Mouse (Mus musculus) frontal cortex, postnatal 10 days (tissue): ENCODE measurements around the gene Zfhx3.
A peak's percentile ranks its signal among the peaks of the same experiment; 100 is the strongest.

Source experiments
- DNase-seq, 2 experiments: peaks; one replicate each; pipeline ENCODE4 v3.0.0; 2022; ENCODE audit warnings: low spot score in 2 of 2, mixed read lengths in 1 of 2

The Zfhx3 gene

DNA sequence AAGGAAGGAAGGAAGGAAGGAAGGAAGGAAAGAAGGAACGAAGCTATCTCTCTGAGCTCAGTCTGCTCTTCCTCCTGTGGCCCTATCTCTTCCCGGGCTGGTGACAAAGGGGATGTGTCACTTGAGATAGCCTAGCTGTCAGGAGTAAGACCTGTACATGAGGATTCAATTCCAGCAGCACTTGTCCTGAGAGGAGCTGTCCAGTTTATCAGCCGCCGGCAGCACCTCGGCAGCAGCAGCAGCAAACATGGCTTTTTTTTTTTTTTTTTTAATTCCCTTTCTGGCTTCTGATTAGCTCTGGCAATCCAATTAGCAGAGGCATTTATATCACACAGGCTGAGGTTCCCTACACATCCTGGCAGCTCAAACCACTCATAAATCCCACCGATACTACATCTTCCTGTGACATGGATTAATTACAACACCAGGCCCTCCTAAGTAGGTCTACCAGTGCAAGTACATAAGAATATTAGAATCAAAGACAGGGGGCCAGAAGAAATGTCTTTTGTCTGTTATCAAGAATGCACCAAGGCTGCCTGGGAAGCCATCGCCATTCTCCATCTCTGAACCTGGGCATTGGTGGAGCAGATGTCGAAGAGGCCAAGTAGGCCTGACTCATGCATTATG lies 596.6 kb downstream of the Zfhx3 start:
- DNase-seq: no peak

DNA sequence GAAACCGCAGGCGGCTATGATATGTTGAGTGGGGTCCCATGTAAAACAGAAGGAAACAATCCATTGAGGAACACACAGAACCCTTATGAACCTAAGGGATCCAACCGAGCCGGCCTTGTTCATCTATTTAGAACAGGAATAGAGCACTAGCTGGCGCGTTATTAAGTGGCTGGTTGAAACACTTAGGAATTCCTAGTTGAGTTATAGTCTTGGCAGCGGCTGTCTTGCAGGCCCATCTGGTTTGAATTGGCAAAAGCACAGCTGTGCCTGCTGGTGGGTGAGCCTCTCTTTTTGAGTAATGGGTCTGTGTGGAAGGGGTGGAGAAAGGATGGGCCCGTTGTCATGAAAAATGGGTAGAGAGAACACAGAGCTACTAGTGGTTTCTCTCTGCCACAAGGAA lies 610.1 kb downstream of the Zfhx3 start:
- DNase-seq: no peak

GRCm38 (mm10) chr8:108553808-108554577 lies 611.5 kb downstream of the Zfhx3 start:
- no peak for DNase-seq

- DNase-seq: no peak
Measured at GRCm38 (mm10) chr8:108554578-108555245, 612.3 kb downstream of the Zfhx3 start.

DNA sequence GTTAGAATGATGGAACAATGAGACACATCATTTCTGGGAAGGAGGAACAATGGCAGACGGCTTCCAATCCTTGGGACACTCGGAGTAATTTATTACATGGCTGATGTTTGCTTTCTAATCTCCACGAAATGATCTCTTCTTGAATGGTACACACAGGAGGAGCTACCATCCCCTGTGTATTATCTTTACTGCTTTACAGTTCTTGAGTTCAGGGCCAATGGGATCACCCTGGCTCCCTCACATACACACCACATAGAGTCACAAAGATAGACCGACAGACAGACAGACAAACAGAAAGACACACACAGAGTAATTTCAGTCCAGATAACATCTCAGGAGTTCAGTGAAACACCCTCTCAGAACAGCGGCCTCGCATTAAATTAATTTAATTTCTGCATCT lies 621.0 kb downstream of the Zfhx3 start:
- no peak for DNase-seq

- no peak for DNase-seq
Measured at GRCm38 (mm10) chr8:108563934-108564564, 621.6 kb downstream of the Zfhx3 start.

DNA sequence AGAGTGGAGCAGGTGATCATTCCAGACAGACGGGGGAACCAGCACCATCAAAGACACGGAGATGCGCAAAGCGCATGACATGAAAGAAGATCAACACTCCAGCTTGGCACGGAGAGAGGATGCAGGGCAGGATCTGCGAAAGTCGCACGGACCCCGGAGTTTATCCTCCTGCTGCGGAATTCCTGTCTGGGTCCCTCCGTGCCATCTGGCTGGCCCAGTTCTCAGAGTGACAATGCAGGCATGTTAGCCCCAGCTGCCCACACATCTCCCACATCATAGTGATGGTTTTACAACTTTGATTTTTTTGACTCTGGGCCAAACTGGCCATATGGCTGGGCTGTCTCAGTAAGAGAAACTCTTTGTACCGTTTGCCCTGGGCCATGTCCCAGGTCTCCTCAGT lies 623.6 kb downstream of the Zfhx3 start:
- DNase-seq: peak; percentile 18 to 19

GRCm38 (mm10) chr8:108573295-108574017 lies 631.0 kb downstream of the Zfhx3 start:
- DNase-seq: no peak

DNA sequence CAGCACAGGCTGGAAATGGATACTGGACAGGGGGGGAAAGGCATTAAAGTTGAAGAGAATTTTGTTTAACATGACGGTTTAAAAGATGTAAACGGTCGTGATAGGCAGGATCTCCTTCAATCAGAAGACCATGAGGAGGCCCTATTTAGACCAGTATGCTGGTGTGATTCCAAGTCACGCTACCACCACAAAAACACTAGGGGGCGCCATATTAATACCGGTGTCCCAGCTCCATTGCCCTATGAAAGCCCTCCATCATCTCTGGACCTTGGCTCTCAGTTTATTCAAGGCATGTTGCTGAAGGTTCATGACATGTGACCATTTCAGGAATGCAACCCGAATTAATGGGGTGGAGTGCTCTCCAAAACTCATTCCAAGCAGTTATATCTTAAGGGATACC lies 631.7 kb downstream of the Zfhx3 start:
- DNase-seq: no peak

- DNase-seq: no peak
Measured at GRCm38 (mm10) chr8:108577571-108577970, 635.1 kb downstream of the Zfhx3 start.

- DNase-seq: no peak
Measured at GRCm38 (mm10) chr8:108578388-108578787, 635.9 kb downstream of the Zfhx3 start.

- DNase-seq: no peak
Measured at GRCm38 (mm10) chr8:108579808-108580207, 637.4 kb downstream of the Zfhx3 start.

DNA sequence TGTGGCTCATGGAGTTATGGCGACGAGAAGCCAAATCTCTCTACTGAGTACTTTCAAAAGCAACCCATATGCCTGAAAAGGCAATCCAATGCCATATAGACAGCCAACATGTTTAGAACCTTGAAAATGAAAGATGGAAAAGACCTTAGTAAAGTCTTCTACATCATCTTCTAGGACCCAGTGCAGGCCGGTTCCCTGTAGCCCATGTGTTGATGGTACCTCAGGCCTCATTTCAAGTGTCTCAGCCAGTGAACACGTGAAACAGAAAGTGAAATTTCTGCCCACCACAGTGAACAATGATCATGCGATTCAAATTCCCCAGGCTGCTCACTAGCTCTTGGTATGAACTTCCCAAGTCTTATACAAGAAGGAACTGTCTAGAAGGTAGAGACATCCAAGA lies 637.9 kb downstream of the Zfhx3 start:
- no peak for DNase-seq

DNA sequence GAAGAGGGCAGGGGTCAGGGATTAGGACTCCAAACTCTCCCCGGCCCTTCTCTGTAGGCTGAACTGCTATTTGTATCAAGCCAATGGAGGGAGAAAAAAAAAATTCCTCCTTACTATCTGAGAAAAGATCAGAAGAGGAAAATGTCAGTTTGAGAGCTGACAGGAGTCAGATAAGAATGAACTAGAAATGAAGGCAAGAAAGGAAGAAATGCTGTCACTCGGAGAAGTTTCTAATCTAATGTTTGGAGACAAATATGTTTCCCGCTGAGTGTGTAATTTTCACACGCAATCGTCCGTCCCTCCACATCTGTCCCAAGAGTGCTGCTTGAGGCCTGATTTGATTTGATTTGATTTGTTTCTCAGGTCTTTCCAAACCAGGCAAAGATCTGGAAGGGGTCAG lies 639.1 kb downstream of the Zfhx3 start:
- DNase-seq: no peak

DNA sequence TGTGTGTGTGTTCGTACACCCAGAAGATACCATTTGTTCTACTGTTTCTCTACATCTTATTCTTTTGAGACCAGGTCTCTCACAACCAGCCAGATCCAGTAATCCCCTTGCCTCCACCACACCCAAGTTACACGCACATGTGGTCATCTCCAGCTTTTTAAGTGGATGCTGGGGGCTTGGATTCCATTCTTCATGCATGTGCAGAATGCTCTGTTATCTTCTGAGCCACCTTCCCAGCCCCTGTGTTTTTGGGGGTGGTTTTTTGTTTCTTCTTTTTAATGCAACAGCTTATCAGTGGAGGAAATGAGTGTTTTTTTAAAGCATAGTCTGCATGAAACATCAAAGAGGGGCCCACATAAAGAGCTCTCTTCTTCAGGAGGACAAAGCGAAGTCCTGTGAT lies 639.8 kb downstream of the Zfhx3 start:
- no peak for DNase-seq

DNA sequence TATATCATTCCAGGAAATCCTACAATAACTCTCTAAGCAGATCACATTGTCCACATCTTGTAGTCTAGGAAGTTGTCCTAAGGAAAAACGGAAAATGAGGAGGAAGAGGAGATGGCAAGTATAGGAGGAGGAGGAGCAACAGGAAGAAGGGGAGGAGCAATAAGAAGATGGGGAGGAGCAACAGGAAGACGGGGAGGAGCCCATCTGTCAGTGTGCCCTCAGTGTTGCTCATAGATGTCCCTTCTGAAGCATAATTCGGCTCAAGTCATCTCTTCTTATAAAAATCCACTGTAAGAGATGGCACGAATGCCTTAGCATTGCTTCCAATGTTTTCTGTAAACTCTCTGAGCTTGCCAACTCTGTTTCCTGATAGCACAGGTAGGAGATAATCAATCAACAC lies 640.8 kb downstream of the Zfhx3 start:
- no peak for DNase-seq

DNA sequence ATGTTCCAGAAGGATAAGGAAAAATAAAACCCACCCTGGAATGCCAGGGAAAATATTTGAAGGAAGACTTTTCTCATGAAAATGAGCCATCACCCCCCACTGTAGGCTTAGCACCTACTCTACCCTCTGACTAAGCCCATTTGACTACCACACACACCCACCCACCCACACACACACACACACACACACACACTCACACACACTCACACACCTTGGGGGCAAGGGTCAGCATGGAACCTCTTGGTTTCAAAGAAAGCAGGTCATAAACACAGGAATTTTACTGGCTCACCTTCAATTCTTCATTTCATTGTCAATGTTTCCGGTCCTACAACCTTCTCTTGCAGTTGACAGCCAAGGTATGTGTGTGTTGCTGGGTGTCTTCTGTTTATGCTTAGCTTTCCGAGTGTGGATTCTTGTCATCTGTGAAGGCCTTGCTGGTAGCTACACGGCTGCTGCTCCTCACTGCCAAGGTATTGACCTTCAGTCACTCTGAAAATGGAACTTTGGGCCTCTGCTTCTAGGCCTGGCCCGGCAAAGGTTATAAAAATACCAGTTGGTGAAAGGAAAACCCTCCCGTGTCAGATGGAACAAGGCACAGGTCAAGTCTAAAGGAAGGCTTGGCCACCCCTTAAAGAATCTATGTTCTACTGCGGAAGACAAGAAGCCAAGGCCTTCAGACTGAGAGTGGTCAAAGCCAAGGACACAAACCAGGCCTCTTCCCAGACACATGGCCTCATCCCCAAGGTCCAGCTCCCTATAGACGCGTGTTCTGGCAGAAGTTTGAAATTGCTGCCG lies 641.6 kb downstream of the Zfhx3 start:
- DNase-seq: no peak

GRCm38 (mm10) chr8:108584662-108584978 lies 642.2 kb downstream of the Zfhx3 start:
- DNase-seq: no peak

GRCm38 (mm10) chr8:108591037-108591436 lies 648.6 kb downstream of the Zfhx3 start:
- DNase-seq: no peak

- DNase-seq: no peak
Measured at GRCm38 (mm10) chr8:108592028-108592724, 649.7 kb downstream of the Zfhx3 start.
